Mouse (Mus musculus) lung, adult 2 months (tissue): ENCODE data around the gene Cebpz.

Experiments used
- CTCF ChIP-seq: fragments of 200-500 bp; IDR thresholded peaks from 2 replicates; pipeline ENCODE4 v1.5.1; 2011; ENCODE audit warnings: mild to moderate bottlenecking, low read length, control low read depth; ENCODE audit not compliant: insufficient read depth
- POLR2A ChIP-seq: fragments of 200-500 bp; IDR thresholded peaks from 2 replicates; pipeline ENCODE4 v1.6.1; 2011; ENCODE audit warnings: low read depth, mild to moderate bottlenecking, control low read depth, low read length, borderline replicate concordance; ENCODE audit errors: extremely low read depth

GRCm38 (mm10) chr17:78906892-78907291 is 30.0 kb downstream of the Cebpz start, which contains the start of gene Sult6b1:
- no peak for TF ChIP-seq CTCF
- no peak for TF ChIP-seq POLR2A
